Mouse (Mus musculus) spleen, adult 2 months (tissue): ENCODE data around the gene Zeb2.

ENCODE experiments used
- CTCF ChIP-seq: fragments of 200-500 bp; IDR thresholded peaks from 2 replicates; pipeline ENCODE4 v1.5.1; 2011; ENCODE audit warnings: mild to moderate bottlenecking, inconsistent platforms; ENCODE audit not compliant: insufficient read depth, insufficient read length, insufficient replicate concordance; ENCODE audit errors: extremely low read depth
- POLR2A ChIP-seq: fragments of 200-500 bp; IDR thresholded peaks from 2 replicates; pipeline ENCODE4 v1.6.1; 2011; ENCODE audit warnings: low read depth, low read length, inconsistent platforms

- TF ChIP-seq CTCF = no peak
- TF ChIP-seq POLR2A = no peak
These were observed 3.3 kb downstream of the Zeb2 start for GRCm38 (mm10) chr2:45113912-45114311.
